Mouse (Mus musculus) intestine, embryonic 15.5 days (tissue): Measurements from ENCODE around the gene Psme2b. TPM values are rescaled to one million over a fixed set of nuclear protein-coding genes. Genes with fewer than 3 reads are reported as not detected.

Experiments
- polyA plus RNA-seq: library from polyadenylated mRNA; unstranded; fragments of >200 nt; fragmentation: Nextera tagmentation; extraction: Ambion mirVana; gene quantifications from 2 replicates; pipeline ENCODE4 v1.2.1, GENCODE M21; 2015

The Psme2b gene
- polyA plus RNA-seq, 1 experiment from 2014 or later = 5.0 TPM

Other genes with a start within 250 kb of the Psme2b start
- gene Rack1, start 145.9 kb downstream of the Psme2b start, polyA plus RNA-seq = 815 and 831 TPM in 2 replicates
- gene Trim41, start 128.8 kb downstream of the Psme2b start, polyA plus RNA-seq = 4.1 and 6.4 TPM in 2 replicates
- 1.1 and 2.7 TPM in 2 replicates for gene Trim7, start 120.0 kb downstream of the Psme2b start, polyA plus RNA-seq
- gene Gm12184, start 119.5 kb downstream of the Psme2b start, polyA plus RNA-seq = 3.7 and 5.4 TPM in 2 replicates
- 16.0 and 16.4 TPM in 2 replicates for gene Irgm1, start 74.5 kb downstream of the Psme2b start, polyA plus RNA-seq
- 0.23 and 0.30 TPM in 2 replicates for gene Gm5431, start 44.0 kb downstream of the Psme2b start, polyA plus RNA-seq
- gene Olfr56, start 32.7 kb upstream of the Psme2b start, polyA plus RNA-seq = not detected in 2 replicates
- gene 9930111J21Rik1, start 33.2 kb upstream of the Psme2b start, polyA plus RNA-seq = 0.67 and 1.0 TPM in 2 replicates
- not detected in 2 replicates for gene Gm12185, start 46.0 kb upstream of the Psme2b start, polyA plus RNA-seq
- gene Tgtp1, start 48.0 kb upstream of the Psme2b start, polyA plus RNA-seq = 1.8 and 2.2 TPM in 2 replicates
- 0.76 and 1.1 TPM in 2 replicates for gene 9930111J21Rik2, start 105.1 kb upstream of the Psme2b start, polyA plus RNA-seq
- gene Tgtp2, start 118.0 kb upstream of the Psme2b start, polyA plus RNA-seq = 0.56 and 0.88 TPM in 2 replicates
- gene Ifi47, start 130.4 kb upstream of the Psme2b start, polyA plus RNA-seq = 3.1 and 3.2 TPM in 2 replicates
- not detected in 2 replicates for gene Olfr1396, start 168.7 kb upstream of the Psme2b start, polyA plus RNA-seq
- gene Olfr1395, start 196.1 kb upstream of the Psme2b start, polyA plus RNA-seq = not detected in 2 replicates
- gene Olfr1394, start 208.2 kb upstream of the Psme2b start, polyA plus RNA-seq = not detected in 2 replicates
- gene Btnl9, start 241.0 kb upstream of the Psme2b start, polyA plus RNA-seq = 1.7 and 2.2 TPM in 2 replicates